Mouse (Mus musculus) cerebellum, adult 9-11 months (tissue): ENCODE measurements at regions not wholly inside any gene's neighbourhood (a gene's known extent, or its start where the extent isn't known, plus 50 kb on each side); places are given as distances from the start of the nearest gene placed in this dataset.
"Not testable (repeated sequence)": the region's sequence is repeated elsewhere in the genome, so short reads cannot be mapped to it uniquely, and the experiment has no call there.

Source experiments
- DNase-seq: peaks from one replicate; pipeline ENCODE4 v3.0.0; 2022

DNA sequence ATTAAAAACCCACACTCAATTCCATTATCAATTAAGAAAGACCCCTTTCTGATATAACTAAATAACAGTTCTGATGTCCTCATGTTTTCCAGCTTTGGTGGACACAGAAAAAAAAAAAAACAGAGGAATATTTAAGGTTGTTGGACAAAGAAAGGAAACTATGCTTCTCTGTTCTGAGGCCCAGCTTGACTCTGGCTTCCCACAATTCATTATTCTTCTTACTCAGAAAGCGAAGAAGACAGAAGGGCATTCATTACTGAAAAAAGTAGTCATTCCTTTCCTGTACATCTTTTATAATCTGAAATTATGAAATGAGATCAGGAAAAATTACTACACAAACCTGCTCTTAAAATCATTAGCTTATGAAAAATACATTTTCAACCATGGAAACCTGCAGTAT, 263.2 kb upstream of the 1700008P02Rik start:
- DNase-seq = no peak

DNA sequence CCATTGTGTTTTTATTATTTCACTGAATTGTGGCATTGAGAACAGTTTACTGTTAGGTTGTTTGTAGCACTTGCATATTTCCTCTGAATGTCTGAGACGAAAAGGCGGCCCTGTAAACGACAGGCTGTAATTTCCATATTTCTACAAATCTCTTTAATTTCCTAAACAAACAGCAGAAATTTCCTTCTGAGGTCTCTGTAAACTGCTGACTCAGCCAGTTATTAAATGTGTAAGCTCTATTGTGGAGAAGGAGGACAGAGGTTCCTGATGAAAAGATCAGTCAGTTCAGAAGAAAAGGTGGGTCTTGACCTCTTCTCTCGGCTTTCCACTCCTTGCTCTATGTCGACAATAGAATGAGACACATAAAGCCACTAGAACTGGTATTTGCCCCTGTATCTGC, 256.0 kb upstream of the 1700008P02Rik start:
- no peak for DNase-seq

DNA sequence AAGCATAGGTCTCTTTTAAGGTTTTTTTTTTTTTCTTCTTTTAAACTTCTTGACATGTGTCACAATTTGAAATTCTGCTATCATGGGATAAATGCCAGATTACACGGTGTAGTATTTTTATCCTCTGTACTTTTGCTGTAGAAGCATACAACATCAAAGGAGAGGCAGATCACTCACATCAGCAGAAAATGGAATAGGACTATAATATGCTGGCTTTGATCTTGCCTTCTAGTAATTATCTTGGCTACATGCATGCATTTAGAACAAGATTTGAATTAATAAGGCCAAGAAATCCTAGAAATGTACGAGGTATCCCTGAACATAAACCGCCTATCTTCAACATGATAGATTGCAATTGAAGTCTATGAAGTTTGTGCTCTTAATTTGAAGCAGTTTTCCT, 251.9 kb upstream of the 1700008P02Rik start:
- DNase-seq = no peak

DNA sequence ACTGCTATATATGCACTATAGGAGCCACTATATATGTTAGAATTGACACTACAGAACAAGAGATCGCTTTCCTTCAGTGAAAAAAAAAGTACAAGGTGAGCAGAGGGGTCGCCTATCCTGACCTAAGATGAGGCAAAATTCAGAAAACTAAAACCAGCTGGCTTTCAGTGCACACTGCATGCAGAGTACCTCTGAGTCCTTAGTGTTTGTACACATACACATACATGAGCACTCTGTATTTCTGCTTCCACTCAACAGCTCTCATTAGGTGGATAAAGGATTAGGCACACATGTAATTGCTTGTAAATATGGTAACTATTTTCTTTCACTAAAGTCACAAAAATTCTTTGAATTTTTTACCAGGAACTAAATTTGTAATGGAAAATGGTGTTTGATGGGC, 251.5 kb upstream of the 1700008P02Rik start:
- DNase-seq = no peak

DNA sequence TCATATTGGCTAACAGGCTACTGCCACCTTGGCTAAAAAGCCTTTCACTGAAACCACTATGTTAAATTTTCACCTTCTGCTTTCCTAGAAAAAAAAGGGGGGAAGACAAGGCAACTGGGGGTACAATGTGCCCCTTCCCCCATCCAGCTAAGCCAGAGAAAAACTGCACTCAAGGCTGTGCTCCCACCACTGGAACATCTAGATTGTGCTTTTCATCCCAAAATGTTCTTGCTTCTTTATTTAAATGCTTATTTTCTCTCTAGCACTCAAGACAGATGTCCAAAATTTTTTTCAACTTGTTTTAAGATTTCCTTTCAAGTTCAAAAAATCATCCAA, 245.9 kb upstream of the 1700008P02Rik start:
- DNase-seq = no peak

DNA sequence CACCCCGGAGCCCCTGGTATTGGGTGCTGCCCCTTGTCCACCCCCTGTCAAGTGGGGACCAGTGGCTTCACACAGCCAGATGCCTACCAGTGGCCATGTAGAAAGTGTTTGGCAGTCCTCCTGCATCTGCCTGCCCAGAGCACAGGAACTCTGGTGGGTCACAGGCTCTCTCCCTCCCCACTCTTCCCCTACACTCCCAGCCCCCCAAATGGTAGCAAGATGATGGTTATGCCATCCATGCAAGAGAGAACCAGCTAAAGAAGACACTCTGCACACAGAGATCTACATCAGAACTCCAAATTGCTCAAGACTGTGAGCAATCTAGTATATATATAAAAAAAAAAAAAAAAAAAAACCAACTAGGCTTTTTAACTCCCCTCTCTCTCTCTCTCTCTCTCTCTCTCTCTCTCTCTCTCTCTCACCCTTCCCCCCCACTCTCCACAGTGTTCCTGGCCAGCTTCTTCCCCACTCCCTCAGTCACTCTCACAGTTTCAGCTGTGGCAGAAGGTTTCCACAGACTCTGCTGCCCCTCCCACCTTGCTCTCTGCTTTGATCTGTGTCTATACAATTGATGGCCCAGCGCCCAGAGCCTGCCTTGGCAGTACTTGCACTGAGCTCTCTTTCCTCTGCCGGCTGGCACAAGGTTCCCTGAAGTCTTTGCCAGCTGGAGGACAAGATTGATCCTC, 245.4 kb upstream of the 1700008P02Rik start:
- DNase-seq = peak; percentile 11

DNA sequence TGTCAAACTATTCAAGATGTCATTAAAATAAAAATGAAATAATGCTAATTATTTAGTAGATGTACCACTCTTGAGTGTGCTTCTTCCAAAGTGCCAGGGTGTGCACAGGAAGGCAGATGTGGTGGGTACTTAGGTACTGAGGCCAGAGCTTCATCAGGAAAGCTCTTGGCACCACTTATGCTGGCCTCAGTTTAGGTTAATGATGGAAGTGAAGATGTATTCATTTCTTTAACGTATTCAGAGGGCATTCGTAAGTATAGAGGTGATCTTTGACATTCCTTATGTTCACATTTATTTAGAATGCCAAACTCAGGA, 239.6 kb upstream of the 1700008P02Rik start:
- DNase-seq = no peak

DNA sequence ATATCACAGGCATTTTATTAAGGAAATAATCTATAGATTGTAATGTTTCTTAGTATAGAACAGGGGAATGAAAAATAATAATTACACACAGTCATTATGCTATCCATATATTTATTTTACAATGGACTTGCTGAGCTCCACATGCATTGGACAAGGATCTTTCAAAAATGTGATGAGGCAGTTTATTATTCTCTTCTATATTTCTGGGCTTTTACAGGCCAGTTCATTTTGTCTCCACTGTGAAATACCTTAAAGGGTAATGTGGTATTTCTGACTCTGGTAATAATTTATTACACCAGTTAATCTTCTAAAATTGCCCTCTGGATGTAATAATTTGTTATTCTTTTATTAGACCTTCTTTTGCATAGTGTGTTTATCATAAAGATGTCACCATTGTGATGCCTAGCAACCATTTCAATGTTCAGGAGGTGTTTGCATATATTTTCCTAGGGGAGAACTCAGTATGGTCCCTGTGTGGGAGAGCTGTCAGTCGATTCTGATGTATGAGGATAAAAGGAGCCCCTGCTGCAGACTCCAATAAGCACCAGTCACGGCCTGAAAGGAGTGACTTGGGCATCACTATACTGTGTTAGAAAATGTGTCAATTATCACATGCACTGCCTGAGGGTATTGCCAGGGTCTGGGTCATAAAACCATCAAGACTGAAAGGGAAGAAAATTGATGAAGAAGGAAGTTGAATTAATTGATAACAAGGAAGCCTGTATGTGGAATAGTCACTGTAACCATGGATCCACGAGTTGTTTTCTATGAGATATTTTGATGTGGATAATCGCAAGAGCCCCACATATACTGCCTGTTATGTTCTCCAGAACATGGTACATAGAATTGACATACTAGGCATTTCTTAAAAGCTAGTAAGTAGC, 239.0 kb upstream of the 1700008P02Rik start:
- no peak for DNase-seq

DNA sequence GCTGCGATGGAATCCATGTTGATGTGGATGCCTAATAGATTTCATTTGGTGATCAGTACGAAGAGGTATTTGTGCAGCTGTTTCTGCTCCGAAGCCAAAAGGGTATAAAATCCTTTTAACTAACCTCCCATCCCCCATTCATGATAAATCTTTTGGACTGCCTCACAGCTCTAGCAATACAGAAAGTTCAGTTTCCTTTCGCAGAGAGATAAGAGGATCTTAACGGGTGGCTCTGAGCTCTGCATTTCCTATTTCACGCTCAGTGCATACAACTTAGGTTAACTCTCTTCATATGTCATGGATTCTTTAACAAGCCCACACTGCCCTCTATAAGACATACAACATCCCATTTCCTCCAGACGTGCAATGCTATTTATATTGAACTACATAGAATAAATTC, 199.1 kb upstream of the 1700008P02Rik start:
- DNase-seq = no peak

DNA sequence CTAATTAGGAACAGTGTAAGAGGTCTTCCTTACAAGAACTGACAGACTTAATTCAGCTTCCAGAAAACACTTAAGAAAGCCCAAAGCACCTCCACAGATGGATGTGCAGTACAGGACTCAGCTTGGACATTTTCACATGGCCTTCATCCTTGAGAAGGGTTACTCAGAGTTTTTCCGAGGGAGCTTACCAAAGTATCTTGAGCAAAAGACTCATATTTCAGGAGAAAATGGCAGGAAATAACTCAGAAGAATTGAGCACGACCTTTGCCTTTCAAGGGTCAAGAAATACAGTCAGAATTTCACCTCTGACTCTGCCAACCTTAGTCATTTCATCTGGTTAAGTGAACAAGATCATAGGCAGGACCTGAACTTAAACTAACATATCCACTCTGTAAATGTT, 192.1 kb upstream of the 1700008P02Rik start:
- DNase-seq = no peak

DNA sequence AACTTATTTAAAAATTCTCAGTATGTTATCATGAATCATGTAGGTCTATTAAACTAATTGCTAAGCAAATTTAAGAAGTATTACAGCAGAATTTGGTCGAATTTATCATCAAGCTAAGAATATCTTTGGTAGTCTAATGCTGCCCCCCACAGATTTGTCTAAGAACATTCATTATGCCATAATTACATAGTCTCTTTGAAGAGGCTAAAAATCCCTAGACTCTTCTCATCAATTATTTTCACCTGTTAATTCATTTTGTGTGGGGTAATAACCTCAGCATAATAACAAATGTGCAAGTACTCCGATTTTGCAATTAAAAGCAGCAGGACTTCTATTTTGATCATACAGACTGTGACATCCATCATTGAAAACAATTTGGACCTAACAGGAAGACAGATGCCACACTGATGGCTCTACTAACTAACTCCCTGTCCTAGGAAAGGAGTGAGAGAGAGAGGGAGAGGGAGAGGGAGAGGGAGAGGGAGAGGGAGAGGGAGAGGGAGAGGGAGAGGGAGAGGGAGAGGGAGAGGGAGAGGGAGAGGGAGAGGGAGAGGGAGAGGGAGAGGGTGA, 189.2 kb upstream of the 1700008P02Rik start:
- no peak for DNase-seq

DNA sequence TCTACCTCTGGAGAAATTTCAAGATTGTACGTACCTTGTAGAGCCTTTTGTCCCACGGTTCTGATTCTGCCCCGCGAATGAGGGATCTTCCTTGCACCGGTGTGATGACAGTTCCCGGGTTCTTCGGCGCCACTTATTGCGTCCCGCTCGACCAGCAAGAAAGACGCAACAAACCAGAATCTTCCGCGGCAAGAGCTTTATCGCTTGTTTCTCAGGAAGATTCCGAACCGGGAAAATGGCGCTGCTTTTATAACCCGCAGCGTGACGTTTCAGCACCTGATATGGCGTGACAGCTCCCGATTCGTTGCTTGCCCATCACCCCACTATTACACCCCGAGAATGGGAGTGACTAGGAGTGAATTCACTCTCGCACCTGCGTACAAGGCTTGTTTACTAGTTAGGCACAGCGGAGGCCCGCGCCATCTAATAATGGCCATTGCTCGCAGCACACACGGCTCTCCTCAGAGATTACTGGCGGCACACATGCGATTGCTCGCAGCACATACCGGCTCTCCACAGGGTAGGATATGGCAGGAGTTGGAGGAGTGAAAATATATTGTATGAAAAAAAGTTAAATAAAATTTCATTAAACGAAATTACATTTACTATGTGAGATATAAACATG, 180.0 kb upstream of the 1700008P02Rik start:
- not testable (repeated sequence) for DNase-seq

DNA sequence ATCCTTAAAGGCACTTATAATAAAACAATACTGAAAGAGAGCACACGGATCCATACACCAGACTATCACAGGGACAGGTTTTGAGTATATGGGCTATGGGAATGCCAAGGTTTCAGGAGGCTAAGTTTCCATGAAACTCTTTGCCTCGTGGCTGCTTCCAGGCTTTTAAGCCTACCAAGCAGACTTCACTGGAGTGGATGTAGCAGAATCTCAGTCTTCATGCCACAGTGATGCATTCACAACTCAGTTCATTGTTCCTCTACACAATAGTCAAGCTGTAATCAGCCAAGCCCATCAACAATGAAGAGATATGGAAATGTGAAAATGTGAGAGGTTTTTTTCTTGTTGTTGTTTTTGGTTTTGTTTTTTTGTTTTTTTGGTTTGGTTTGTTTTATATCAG, 148.3 kb upstream of the 1700008P02Rik start:
- DNase-seq = no peak

DNA sequence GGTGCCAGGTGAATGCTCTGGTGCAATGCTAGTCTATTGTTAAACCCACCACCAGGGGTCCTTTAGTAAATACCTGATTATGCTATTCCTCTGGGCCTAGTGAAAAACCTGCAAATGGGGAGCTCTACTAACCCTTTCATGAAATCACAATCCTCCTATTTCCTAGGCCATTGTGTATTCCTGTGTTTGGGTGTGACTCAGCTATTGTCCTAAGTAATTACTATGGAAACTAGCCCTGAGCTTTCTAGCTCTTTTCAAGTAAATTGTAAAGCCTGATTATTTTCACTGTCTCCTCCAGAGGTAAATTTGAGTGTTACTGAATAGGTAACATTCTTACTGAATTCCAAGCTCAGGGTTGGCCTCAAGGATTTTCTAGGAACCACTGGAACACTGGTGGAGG, 147.8 kb upstream of the 1700008P02Rik start:
- not testable (repeated sequence) for DNase-seq

DNA sequence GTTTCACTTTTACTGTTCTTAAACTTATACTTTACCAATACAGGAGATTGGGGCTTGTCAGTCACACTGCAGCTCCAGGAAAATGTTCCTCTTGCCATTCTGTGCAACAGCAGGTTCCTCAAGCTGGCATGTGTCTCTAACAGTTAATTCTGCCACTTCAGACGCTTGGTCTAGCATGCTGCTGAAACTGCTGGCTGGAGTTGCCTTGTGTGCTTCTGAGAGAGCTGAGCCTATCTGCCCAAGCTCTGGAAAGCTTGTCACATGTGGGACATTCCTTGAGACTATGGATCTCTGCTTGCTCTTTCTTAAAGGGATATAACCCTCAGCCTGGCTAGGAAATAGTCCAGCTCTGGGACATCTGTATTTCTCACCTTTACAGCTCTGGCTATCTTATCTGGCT, 138.9 kb upstream of the 1700008P02Rik start:
- no peak for DNase-seq

DNA sequence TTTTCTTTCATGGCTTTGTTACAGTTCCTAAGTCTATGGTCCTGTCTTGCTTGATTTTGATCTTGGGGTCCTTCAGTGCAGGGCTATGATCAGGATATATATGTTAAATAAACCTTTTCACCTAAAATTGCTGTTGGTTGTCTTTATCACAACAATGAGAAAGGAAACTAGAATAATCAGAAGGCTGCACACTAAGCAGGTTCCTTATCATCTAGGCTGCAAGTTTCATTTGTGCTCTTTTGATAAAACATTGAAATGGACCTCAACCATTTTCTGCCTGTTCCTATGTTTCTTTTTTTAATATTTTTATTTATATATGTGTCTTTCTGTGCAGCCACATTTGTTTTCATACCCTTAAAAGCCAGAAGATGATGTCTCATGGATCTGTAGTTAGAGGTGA, 137.3 kb upstream of the 1700008P02Rik start:
- DNase-seq = no peak

DNA sequence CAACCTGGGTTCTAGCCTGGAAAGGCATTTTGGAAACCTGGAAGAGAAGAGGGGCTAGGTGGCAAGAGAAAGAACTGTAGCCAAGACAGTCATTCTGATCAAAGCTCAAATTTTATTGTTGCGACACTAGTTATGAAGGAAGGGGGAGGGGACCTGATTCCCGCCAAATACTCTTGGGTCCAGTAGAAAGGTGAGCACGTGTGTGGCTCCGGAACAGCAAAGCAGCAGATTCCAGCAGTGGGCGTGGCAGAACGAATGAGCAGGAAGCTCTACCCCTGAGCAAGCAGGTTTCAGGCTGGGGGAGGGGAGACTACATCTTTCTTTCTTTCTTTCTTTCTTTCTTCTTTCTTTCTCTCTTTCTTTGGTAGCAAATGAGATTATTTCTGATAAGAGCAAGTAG, 130.5 kb upstream of the 1700008P02Rik start:
- not testable (repeated sequence) for DNase-seq

DNA sequence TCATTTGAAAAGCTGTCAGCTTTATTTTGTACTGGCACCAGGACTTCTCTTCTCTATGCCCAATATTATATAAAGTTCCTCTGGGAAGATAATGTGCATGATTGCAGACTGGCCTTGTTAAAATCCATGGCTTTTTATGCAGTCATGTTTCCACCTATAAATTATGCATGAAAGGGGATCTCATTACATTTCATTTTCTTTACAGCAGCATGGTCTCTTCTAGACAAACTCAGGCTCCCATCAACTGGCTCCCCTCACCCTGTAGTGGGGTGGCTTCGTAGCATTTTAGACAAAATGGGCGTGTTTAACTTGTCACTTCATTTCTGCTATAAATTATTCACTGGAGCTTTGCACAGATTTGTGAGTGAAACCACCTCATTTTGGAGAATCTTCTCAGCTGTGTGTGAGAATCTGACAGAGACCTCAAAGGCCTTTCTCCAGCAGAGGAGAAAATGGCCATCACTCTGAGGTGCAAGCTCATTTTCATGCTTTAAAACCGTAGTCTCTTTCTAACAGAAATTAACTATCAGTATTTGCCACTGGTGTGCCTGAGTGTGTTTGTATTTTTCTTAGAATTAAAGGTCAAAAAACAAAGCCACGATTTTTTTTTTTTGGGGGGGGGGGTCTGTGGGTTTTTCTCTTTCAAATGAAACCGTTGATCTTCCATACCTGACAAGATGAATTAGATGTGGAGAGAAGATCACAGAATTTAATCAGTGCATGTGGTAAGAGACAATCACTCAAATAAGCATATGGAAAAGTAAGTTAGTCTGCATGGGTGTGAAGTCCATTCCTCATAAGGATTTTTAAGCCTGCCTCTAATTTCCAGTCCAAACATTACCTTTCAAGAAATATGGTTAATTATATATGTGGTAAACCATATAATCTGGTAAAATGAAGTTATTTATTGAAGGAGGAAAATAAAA, 111.4 kb upstream of the 1700008P02Rik start:
- DNase-seq = no peak

DNA sequence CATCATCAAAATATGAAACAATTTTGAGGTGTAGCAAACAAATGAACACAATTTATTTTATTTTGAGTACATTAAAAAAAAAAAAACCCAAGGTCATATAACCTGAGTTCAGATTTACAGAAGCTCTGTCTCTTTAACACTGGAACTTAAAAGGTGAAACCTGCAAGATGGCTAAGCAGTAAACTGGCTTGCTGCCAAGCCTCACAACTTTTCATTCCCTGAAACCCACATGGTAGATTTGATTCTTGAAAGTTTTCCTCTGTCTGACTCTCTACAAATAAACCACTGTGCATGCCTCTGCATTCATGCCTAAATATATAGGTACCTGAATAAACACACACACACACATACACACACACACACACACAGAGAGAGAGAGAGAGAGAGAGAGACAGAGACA, 109.8 kb upstream of the 1700008P02Rik start:
- no peak for DNase-seq

DNA sequence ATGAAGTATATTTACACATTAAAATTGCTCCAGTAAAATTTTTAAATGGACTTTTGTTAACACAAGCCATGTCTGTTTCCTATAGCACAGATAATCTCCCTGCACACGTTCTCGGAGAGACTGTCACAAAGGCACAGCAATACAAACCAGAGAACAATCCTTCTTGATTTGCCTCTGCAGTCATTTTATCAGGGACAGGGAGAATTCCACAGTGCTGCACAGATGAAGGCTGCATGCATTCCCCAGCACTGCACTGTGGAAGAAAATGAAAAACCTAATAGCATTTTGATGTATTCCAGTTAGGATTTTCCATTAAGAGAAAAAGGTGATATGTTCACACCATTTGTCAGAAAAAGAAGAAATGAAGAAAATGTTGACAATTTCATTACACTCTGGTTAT, 63.4 kb upstream of the 1700008P02Rik start:
- DNase-seq = no peak

DNA sequence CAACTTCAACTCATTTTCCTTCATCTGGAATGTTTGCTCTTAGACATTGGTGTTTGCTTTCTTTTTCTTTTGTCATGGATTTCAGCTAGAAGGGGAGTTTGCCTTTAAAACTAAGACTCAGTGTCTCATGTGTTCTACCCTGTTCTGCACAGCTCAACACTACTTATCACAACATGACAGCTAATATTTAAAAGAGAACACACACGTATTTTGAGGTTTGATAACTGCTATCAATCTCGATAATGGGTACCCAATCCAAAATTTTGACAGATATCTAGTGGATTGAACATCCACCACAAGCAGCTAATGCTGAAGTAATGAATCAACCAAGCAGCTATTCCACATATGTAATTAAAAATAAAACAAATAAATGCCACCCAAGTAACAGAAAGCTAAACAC, 61.2 kb upstream of the 1700008P02Rik start:
- DNase-seq = no peak

DNA sequence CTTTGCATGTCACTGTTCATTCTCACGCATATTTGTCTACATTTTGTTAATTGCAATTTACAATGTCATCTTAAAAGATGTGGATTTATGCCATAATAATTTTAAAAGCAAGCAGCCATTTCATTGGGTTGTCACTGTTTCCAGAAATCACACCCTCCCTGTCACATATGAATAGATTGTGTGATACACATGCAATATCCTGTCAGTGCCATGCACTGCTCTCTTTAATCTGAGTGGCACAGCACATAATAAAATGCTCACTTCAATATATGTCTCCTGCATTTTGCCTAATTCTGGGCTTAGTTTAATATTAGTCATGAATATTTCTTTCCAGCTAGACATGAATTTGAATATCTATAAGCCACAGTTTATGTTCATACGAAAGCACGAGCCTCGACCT, 56.1 kb upstream of the 1700008P02Rik start:
- DNase-seq = no peak

DNA sequence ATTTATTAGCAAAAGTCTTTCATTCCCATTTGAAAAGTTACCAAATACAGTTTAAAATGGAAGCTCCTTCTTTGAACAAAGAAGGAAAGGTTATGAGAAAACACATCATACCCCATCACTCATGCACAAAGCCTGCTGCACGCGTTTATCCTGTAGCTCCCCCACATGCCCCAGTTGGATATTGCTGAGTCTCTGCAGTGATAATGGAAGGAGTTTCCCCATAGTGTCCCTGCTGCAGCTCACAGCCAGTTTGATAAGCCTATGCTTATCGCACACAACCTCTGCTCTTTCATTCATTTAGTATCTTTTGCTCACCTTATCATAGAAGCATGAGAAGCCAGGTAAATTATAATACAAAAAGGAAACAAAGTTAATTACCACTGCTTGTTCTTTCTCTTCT, 55.1 kb upstream of the 1700008P02Rik start:
- no peak for DNase-seq
